Mouse (Mus musculus): ENCODE data around the gene Cdh18. TPM values are rescaled to one million over a fixed set of nuclear protein-coding genes. Genes with fewer than 3 reads are reported as not detected.

Gene Cdh18
- total and polyA plus RNA-seq, 2 experiments from 2014 or later, result 0.15 TPM; not detected in 1

GRCm38 (mm10) chr15:23486306-23486705 is 937.5 kb downstream of the Cdh18 start:
- Histone ChIP-seq H3K27me3 (ENCODE audit: control insufficient read depth, insufficient read depth, low read length) (no peaks in the 10 kb centered on the region), H3K9me3 (replicated peaks; ENCODE audit: control insufficient read depth, low read length) (no peaks in the 10 kb centered on the region), H3K27ac (ENCODE audit: low read depth) (no peak overlapping the region), H3K9ac (replicated peaks; ENCODE audit: low read depth, low read length) (no peak overlapping the region), H3K36me3 (replicated peaks; ENCODE audit: control insufficient read depth, insufficient read depth, low read length) (no peaks in the 10 kb centered on the region), H3K4me1 (ENCODE audit: control insufficient read depth, insufficient read depth) (no peaks in the 10 kb centered on the region), H3K4me2 (ENCODE audit: low read depth, low read length) (no peak overlapping the region), H3K4me3 (ENCODE audit: low read depth, low read length) (no peak overlapping the region)
- 49% methylated on average over 1 of the region's 1 CpGs for WGBS
- TF ChIP-seq CTCF (IDR thresholded peaks at IDR 0.05; ENCODE audit: low read depth) (peak; percentile 43), EP300 (IDR thresholded peaks at IDR 0.05; ENCODE audit: low read depth) (no peak)
- DNase-seq (ENCODE audit: low spot score) (no peak), ATAC-seq (ENCODE audit: insufficient read depth, low read depth) (no peak)

GRCm38 (mm10) chr15:23506480-23506879 is 957.7 kb downstream of the Cdh18 start:
- TF ChIP-seq CTCF (IDR thresholded peaks at IDR 0.05; ENCODE audit: low read depth), result no peak
- no peak for TF ChIP-seq EP300 (IDR thresholded peaks at IDR 0.05; ENCODE audit: low read depth)
- H3K27me3 ChIP-seq (ENCODE audit: control insufficient read depth, insufficient read depth, low read length), result no peaks in the 10 kb centered on the region
- no peak for ATAC-seq (ENCODE audit: insufficient read depth, low read depth)
- H3K4me2 ChIP-seq (ENCODE audit: low read depth, low read length), result no peak overlapping the region
- no peaks in the 10 kb centered on the region for H3K9me3 ChIP-seq (replicated peaks; ENCODE audit: control insufficient read depth, low read length)
- no peak overlapping the region for H3K4me3 ChIP-seq (ENCODE audit: low read depth, low read length)
- no peaks in the 10 kb centered on the region for H3K4me1 ChIP-seq (ENCODE audit: control insufficient read depth, insufficient read depth)
- H3K9ac ChIP-seq (replicated peaks; ENCODE audit: low read depth, low read length), result no peak overlapping the region
- DNase-seq (ENCODE audit: low spot score), result no peak
- no peak overlapping the region for H3K27ac ChIP-seq (ENCODE audit: low read depth)
- no peaks in the 10 kb centered on the region for H3K36me3 ChIP-seq (replicated peaks; ENCODE audit: control insufficient read depth, insufficient read depth, low read length)
- WGBS, result 62% methylated on average over 4 of the region's 4 CpGs

GRCm38 (mm10) chr15:23509694-23510093 is 960.9 kb downstream of the Cdh18 start:
- Histone ChIP-seq H3K27me3 (ENCODE audit: control insufficient read depth, insufficient read depth, low read length) (no peaks in the 10 kb centered on the region), H3K27ac (ENCODE audit: low read depth) (no peak overlapping the region), H3K4me2 (ENCODE audit: low read depth, low read length) (no peak overlapping the region), H3K4me1 (ENCODE audit: control insufficient read depth, insufficient read depth) (no peaks in the 10 kb centered on the region), H3K9ac (replicated peaks; ENCODE audit: low read depth, low read length) (no peak overlapping the region), H3K9me3 (replicated peaks; ENCODE audit: control insufficient read depth, low read length) (no peaks in the 10 kb centered on the region), H3K36me3 (replicated peaks; ENCODE audit: control insufficient read depth, insufficient read depth, low read length) (no peaks in the 10 kb centered on the region), H3K4me3 (ENCODE audit: low read depth, low read length) (no peak overlapping the region)
- 30% methylated on average over 2 of the region's 2 CpGs for WGBS
- DNase-seq (ENCODE audit: low spot score), result no peak
- TF ChIP-seq EP300 (IDR thresholded peaks at IDR 0.05; ENCODE audit: low read depth), result no peak
- no peak for TF ChIP-seq CTCF (IDR thresholded peaks at IDR 0.05; ENCODE audit: low read depth)
- ATAC-seq (ENCODE audit: insufficient read depth, low read depth), result no peak

GRCm38 (mm10) chr15:23515786-23516185 is 967.0 kb downstream of the Cdh18 start:
- no peak overlapping the region for H3K4me2 ChIP-seq (ENCODE audit: low read depth, low read length)
- no peaks in the 10 kb centered on the region for H3K9me3 ChIP-seq (replicated peaks; ENCODE audit: control insufficient read depth, low read length)
- ATAC-seq (ENCODE audit: insufficient read depth, low read depth) (no peak), DNase-seq (ENCODE audit: low spot score) (no peak)
- WGBS, result 73% methylated on average over 3 of the region's 3 CpGs
- H3K36me3 ChIP-seq (replicated peaks; ENCODE audit: control insufficient read depth, insufficient read depth, low read length), result no peaks in the 10 kb centered on the region
- no peak overlapping the region for H3K4me3 ChIP-seq (ENCODE audit: low read depth, low read length)
- H3K4me1 ChIP-seq (ENCODE audit: control insufficient read depth, insufficient read depth), result no peaks in the 10 kb centered on the region
- no peak for TF ChIP-seq CTCF (IDR thresholded peaks at IDR 0.05; ENCODE audit: low read depth)
- no peak for TF ChIP-seq EP300 (IDR thresholded peaks at IDR 0.05; ENCODE audit: low read depth)
- no peak overlapping the region for H3K27ac ChIP-seq (ENCODE audit: low read depth)
- H3K27me3 ChIP-seq (ENCODE audit: control insufficient read depth, insufficient read depth, low read length), result no peaks in the 10 kb centered on the region
- H3K9ac ChIP-seq (replicated peaks; ENCODE audit: low read depth, low read length), result no peak overlapping the region

GRCm38 (mm10) chr15:23518079-23518478 is 969.3 kb downstream of the Cdh18 start:
- WGBS, result 64% methylated on average over 2 of the region's 2 CpGs
- Histone ChIP-seq H3K4me3 (ENCODE audit: low read depth, low read length) (no peak overlapping the region), H3K27me3 (ENCODE audit: control insufficient read depth, insufficient read depth, low read length) (no peaks in the 10 kb centered on the region), H3K9me3 (replicated peaks; ENCODE audit: control insufficient read depth, low read length) (no peaks in the 10 kb centered on the region), H3K9ac (replicated peaks; ENCODE audit: low read depth, low read length) (no peak overlapping the region), H3K4me1 (ENCODE audit: control insufficient read depth, insufficient read depth) (no peaks in the 10 kb centered on the region), H3K36me3 (replicated peaks; ENCODE audit: control insufficient read depth, insufficient read depth, low read length) (no peaks in the 10 kb centered on the region), H3K4me2 (ENCODE audit: low read depth, low read length) (no peak overlapping the region), H3K27ac (ENCODE audit: low read depth) (no peak overlapping the region)
- ATAC-seq (ENCODE audit: insufficient read depth, low read depth) (no peak), DNase-seq (ENCODE audit: low spot score) (no peak)
- no peak for TF ChIP-seq CTCF (IDR thresholded peaks at IDR 0.05; ENCODE audit: low read depth)
- TF ChIP-seq EP300 (IDR thresholded peaks at IDR 0.05; ENCODE audit: low read depth), result no peak
